Mouse (Mus musculus) hindbrain, embryonic 11.5 days (tissue): ENCODE results near the gene Atxn7l1. TPM values are rescaled to one million over a fixed set of nuclear protein-coding genes. Genes with fewer than 3 reads are reported as not detected.

ENCODE experiments used
- ATAC-seq: fragments of 200-750 bp; cut with Nextera tagmentation; 2 replicates; pipeline ENCODE4 v1.8.0; 2017; ENCODE audit warnings: mild to moderate bottlenecking, moderate TSS enrichment, moderate library complexity; ENCODE audit not compliant: low FRiP score
- DNase-seq: peaks from one replicate; pipeline ENCODE4 v3.0.0-alpha.2; 2015; ENCODE audit warnings: low spot score
- H3K27ac ChIP-seq: fragments of 300-500 bp; sonication (generic); 2 replicates; pipeline ENCODE4 v1.5.1; 2014; ENCODE audit warnings: mild to moderate bottlenecking, low read depth, low read length
- H3K27me3 ChIP-seq: fragments of 300-500 bp; sonication (generic); 2 replicates; pipeline ENCODE4 v1.6.1; 2014; ENCODE audit warnings: mild to moderate bottlenecking, low read length, moderate library complexity, mixed read lengths; ENCODE audit not compliant: control insufficient read depth, insufficient read depth
- H3K36me3 ChIP-seq: fragments of 300-500 bp; sonication (generic); 2 replicates; pipeline ENCODE4 v1.6.1; 2014; ENCODE audit warnings: mild to moderate bottlenecking, low read length, moderate library complexity, mixed read lengths; ENCODE audit not compliant: control insufficient read depth, insufficient read depth
- H3K4me1 ChIP-seq: fragments of 300-500 bp; sonication (generic); replicated peaks from 2 replicates; pipeline ENCODE4 v1.6.1; 2014; ENCODE audit warnings: low read length, mixed read lengths; ENCODE audit not compliant: control insufficient read depth, insufficient read depth
- H3K4me2 ChIP-seq: fragments of 300-500 bp; sonication (generic); replicated peaks from 2 replicates; pipeline ENCODE4 v1.6.1; 2014; ENCODE audit warnings: mild to moderate bottlenecking, low read depth, low read length
- H3K4me3 ChIP-seq: fragments of 300-500 bp; sonication (generic); 2 replicates; pipeline ENCODE4 v1.5.1; 2014; ENCODE audit warnings: low read depth, low read length
- H3K9ac ChIP-seq: fragments of 300-500 bp; sonication (generic); 2 replicates; pipeline ENCODE4 v1.6.1; 2014; ENCODE audit warnings: low read depth, low read length
- H3K9me3 ChIP-seq: fragments of 300-500 bp; sonication (generic); 2 replicates; pipeline ENCODE4 v1.6.1; 2016; ENCODE audit warnings: low read length; ENCODE audit not compliant: control insufficient read depth
- WGBS: fragments of 180-500 bp; shearing (Covaris S2); extraction: QIAGEN DNeasy Blood & Tissue Kit; methylation state at CpG from one replicate; pipeline ENCODE4 v1.1.7; 2014; 5-methylcytosine and 5-hydroxymethylcytosine counted together
- polyA plus RNA-seq: library from polyadenylated mRNA; unstranded; fragments of >200 nt; fragmentation: Nextera tagmentation; extraction: Ambion mirVana; gene quantifications from 2 replicates; pipeline ENCODE4 v1.2.1, GENCODE M21; 2014

The Atxn7l1 gene
- polyA plus RNA-seq, 1 experiment from 2014 or later: 21.1 TPM

DNA sequence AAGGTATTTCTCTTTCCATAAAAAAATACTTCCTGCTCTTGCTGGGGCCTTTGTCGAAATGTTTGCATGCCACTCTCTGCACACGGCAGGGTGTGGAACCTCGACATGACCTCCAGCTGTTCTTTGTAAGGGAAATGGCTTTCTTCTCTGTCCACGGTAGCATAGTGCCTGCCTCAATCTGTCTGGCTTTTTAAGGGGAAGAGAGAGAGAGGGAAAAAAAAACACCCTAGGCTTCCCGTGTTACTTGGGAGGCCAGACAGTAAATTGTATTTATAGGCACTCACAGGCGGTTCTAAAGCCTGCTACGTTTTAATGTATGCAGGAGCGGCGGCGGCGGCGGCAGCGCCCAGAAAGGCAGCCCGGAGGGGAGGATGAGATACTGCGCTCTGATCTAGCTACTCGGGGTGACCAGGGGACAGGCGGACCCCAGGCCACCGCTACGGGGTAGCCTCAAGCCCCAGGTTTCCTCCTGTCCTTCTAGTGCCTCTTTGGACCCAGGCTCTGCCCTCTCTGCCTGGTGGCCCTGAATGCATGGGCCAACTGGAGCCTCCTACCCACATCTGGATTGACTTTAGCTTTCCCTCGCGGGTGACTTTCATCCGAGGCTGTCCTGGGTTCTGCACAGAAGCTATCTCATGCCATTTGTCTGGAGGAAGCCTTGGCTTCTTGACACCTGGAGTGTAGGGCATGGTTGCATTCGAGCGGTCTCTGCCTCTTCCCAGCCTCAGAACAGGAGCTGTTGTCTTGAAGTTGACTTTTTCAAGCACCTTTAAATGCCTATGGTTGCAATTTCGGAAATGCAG is 197.7 kb downstream of the Atxn7l1 start:
- peak overlapping the region; percentile 16; the same call in 1 of the 2 replicates for H3K4me3 ChIP-seq
- H3K4me1 ChIP-seq: peaks cover 8% of the 10 kb centered on the region
- no peaks in the 10 kb centered on the region for H3K36me3 ChIP-seq
- H3K27me3 ChIP-seq: no peaks in the 10 kb centered on the region
- peak overlapping the region; percentile 58 for H3K9ac ChIP-seq
- peak; percentile 59 for DNase-seq
- WGBS: 4% methylated on average over 25 of the region's 25 CpGs
- H3K9me3 ChIP-seq: no peaks in the 10 kb centered on the region
- H3K27ac ChIP-seq: peak overlapping the region; percentile 42; the same call in 1 of the 2 replicates
- peak; percentile 39; the same call in 1 of the 2 replicates for ATAC-seq
- peak overlapping the region; percentile 42 for H3K4me2 ChIP-seq

DNA sequence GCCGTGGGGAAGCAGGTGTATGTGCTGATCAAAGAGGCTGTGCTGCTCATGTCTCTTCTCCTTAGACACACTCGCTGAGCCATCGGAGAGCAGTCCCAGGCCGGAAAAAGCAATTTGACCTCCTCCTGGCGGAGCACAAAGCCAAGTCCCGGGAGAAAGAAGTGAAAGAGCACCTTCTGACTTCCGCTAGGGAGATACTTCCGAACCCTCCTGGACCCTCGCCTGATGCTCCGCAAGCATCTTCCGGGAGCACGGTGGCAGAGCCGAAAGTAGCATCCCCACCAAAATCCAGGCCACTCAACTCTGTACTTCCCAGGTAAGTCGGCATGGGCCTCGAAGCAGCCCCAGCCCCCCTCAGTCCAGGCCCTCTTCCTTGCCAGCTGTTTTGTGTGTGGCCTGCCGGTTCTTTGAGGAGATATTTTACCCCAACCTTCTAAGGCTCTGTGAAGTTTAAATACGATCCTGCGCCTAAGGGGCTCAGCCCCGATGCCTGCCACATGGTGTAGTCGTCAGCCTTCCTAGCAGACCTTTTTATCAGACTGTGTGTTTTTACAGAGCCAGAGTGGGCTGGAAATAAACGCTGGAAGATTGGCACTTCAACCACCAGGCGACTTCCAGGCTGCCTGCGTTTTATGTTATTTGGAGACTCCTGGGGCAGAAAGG is 198.4 kb downstream of the Atxn7l1 start:
- Histone ChIP-seq H3K27me3 (no peaks in the 10 kb centered on the region), H3K9ac (no peak overlapping the region), H3K4me2 (peak overlapping the region; percentile 42), H3K27ac (no peak overlapping the region), H3K4me1 (peaks cover 8% of the 10 kb centered on the region), H3K36me3 (no peaks in the 10 kb centered on the region), H3K9me3 (no peaks in the 10 kb centered on the region), H3K4me3 (peak overlapping the region; percentile 16; the same call in 1 of the 2 replicates)
- 24% methylated on average over 23 of the region's 23 CpGs for WGBS
- ATAC-seq (0 out of 2 replicates have a peak, but pooled peaks have one; percentile 28), DNase-seq (peak; percentile 27)

DNA sequence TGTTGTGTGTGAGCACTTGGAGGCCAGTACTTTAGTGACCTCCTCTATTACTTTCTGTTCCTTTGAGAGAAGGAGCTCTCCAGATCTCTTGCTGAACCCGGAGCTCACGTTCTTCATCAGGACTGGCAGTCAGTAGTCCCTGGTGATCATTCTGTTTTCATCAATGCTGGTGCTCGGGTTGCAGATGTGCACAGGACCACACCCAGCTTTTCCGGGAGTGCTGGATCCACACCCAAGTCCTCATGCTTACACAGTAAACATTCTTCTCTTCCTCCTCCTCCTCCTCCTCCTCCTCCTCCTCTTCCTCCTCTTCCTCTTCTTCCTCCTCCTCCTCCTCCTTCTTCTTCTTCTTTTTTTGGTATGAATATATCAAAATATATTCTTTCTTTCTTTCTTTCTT is 205.2 kb downstream of the Atxn7l1 start:
- DNase-seq (no peak), ATAC-seq (no peak)
- Histone ChIP-seq H3K4me3 (no peak overlapping the region), H3K9ac (no peak overlapping the region), H3K36me3 (0 out of 2 replicates have a peak, but pooled peaks cover 2% of the 10 kb centered on the region), H3K9me3 (no peaks in the 10 kb centered on the region), H3K4me2 (no peak overlapping the region), H3K27ac (no peak overlapping the region), H3K4me1 (no peaks in the 10 kb centered on the region), H3K27me3 (no peaks in the 10 kb centered on the region)
- WGBS: 75% methylated on average over 4 of the region's 4 CpGs

DNA sequence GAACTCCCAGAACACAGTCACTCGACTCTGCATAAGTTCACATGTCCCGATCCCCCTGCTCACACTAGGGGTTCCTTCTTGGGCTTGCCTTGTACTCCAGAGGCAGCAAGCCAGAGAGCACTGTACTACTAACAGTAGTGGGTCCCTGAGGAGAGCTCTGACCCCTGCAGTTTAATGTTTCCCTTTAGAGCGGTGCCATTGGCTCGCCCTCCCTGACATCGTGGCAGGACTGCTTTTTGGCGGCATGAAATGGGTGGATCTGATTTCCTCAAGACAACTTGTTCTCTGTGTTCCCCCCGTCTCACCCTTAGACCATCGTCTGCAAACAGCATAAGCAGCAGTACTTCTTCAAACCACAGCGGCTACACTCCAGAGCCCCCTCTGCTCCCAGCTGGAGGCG is 210.9 kb downstream of the Atxn7l1 start:
- no peak overlapping the region for H3K9ac ChIP-seq
- no peaks in the 10 kb centered on the region for H3K27me3 ChIP-seq
- 0 out of 2 replicates have a peak, but pooled peaks cover 2% of the 10 kb centered on the region for H3K36me3 ChIP-seq
- H3K9me3 ChIP-seq: no peaks in the 10 kb centered on the region
- no peak overlapping the region for H3K27ac ChIP-seq
- no peak overlapping the region for H3K4me3 ChIP-seq
- H3K4me1 ChIP-seq: no peaks in the 10 kb centered on the region
- no peak overlapping the region for H3K4me2 ChIP-seq
- 86% methylated on average over 10 of the region's 10 CpGs for WGBS
- ATAC-seq (no peak), DNase-seq (no peak)

DNA sequence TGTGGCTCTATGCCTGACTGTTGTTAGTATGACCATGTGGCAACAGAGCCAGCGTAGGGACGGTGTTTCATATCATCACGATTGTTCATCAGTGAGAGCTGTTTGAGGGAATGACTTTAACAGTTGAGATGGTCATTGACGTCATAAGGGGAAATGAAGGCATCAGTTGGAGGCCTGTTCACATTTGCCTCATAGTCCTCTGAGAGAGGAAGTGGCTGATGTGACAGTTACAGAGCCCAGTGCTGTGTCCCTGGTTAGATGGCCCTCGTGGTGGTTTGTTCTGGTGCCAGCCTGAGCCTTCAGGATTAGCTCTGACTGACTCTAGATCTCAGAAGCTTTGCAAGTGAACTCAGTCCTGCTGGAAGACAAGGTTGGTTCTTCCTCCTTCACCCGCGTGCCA is 211.7 kb downstream of the Atxn7l1 start:
- H3K27me3 ChIP-seq: no peaks in the 10 kb centered on the region
- no peak overlapping the region for H3K4me2 ChIP-seq
- WGBS: 96% methylated on average over 7 of the region's 7 CpGs
- no peak overlapping the region for H3K9ac ChIP-seq
- no peaks in the 10 kb centered on the region for H3K4me1 ChIP-seq
- no peak overlapping the region for H3K27ac ChIP-seq
- no peak for DNase-seq
- 0 out of 2 replicates have a peak, but pooled peaks cover 2% of the 10 kb centered on the region for H3K36me3 ChIP-seq
- no peaks in the 10 kb centered on the region for H3K9me3 ChIP-seq
- ATAC-seq: no peak
- H3K4me3 ChIP-seq: no peak overlapping the region

DNA sequence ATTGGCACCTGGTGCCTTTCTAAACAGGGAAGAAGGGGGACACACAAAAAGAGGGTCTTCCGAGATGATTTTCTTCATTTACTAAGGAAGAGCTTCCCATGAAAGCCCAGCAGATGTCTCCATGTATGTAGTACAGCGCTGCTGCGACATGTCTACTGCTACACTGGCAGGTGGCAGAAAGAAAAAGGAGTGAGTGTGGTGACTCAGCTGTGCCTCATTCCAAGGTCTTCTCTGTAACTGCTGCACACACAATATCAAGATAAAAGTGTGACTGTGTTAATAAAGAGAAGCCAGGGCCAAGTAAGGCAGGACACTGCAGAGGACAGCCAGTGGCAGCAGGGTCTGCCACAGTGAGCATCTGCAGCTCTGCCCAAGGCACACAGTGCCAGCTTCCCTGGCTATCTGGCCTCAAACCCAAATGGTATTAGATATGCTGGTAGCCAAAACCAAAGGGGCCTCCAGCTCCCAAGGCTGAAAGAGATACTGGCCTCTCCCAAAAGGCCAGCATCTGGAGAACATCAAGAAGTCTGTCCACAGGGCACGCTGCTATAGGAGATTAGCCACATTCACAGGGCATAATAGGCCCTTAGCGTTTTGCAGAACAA is 212.5 kb downstream of the Atxn7l1 start:
- ATAC-seq (no peak), DNase-seq (no peak)
- no peaks in the 10 kb centered on the region for H3K27me3 ChIP-seq
- H3K27ac ChIP-seq: no peak overlapping the region
- no peak overlapping the region for H3K4me3 ChIP-seq
- no peak overlapping the region for H3K9ac ChIP-seq
- no peak overlapping the region for H3K4me2 ChIP-seq
- H3K9me3 ChIP-seq: no peaks in the 10 kb centered on the region
- 0 out of 2 replicates have a peak, but pooled peaks cover under 1% of the 10 kb centered on the region for H3K36me3 ChIP-seq
- no peaks in the 10 kb centered on the region for H3K4me1 ChIP-seq
- 92% methylated on average over 5 of the region's 5 CpGs for WGBS

DNA sequence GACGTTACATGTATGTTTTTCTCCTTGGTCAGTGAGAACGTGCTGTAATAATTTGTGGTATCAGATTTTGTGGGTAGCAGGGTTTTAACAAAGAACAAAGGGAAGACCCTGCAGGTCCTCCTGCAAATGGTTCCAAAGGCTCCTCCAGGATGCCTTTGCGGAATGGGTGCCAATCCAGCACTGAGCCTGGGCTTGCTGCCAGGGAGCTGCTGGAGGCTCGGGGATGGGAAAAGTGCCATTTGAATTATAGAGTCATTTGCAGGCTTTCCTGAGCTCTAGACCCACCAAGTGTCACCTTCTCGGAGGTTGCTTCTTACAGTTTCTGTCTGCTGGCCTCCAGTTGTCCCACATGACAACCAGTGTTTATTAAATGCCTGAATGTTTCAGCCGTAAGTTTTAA is 213.2 kb downstream of the Atxn7l1 start:
- 90% methylated on average over 6 of the region's 6 CpGs for WGBS
- ATAC-seq (no peak), DNase-seq (no peak)

DNA sequence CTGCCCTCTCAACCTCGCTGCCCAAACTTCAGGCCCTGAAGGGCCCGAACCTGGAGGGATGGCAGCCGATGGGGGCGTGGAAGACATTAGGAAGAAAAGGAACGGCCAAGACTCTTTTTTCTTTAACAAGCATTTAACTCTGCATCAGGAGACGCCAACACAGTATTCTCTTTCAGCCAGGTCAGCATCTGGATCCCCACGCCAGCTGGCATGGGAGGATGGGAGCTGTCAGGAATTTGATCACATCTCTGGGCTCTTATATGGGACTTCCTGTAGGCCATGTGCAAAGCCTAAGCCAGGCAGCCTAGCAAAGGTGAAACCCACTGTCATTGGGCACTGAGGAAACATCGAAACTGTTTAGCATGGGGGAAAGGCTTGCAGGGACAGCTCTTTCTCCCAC is 217.0 kb downstream of the Atxn7l1 start:
- no peak overlapping the region for H3K4me3 ChIP-seq
- H3K4me2 ChIP-seq: no peak overlapping the region
- DNase-seq: no peak
- 84% methylated on average over 8 of the region's 8 CpGs for WGBS
- no peaks in the 10 kb centered on the region for H3K36me3 ChIP-seq
- no peak for ATAC-seq
- no peaks in the 10 kb centered on the region for H3K27me3 ChIP-seq
- H3K4me1 ChIP-seq: no peaks in the 10 kb centered on the region
- H3K9ac ChIP-seq: no peak overlapping the region
- no peak overlapping the region for H3K27ac ChIP-seq
- no peaks in the 10 kb centered on the region for H3K9me3 ChIP-seq

More for the DNA sequence above, 213.2 kb downstream of the Atxn7l1 start:
- no peak overlapping the region for H3K9ac ChIP-seq
- H3K9me3 ChIP-seq: no peaks in the 10 kb centered on the region
- H3K4me2 ChIP-seq: no peak overlapping the region
- H3K27me3 ChIP-seq: no peaks in the 10 kb centered on the region
- H3K4me1 ChIP-seq: no peaks in the 10 kb centered on the region
- no peak overlapping the region for H3K27ac ChIP-seq
- no peak overlapping the region for H3K4me3 ChIP-seq
- H3K36me3 ChIP-seq: no peaks in the 10 kb centered on the region
